Mouse (Mus musculus) layer of hippocampus, postnatal 14 days (tissue): ENCODE results near the gene Rnase2b. TPM values are rescaled to one million over a fixed set of nuclear protein-coding genes. Genes with fewer than 3 reads are reported as not detected.

Experiments used
- DNase-seq, 2 experiments: peaks; one replicate each; pipeline ENCODE4 v3.0.0; 2021 to 2022; ENCODE audit warnings: low spot score in 2 of 2, mixed read lengths in 1 of 2
- long read RNA-seq, 2 experiments: library from polyadenylated mRNA; stranded (forward); transcript quantifications; one replicate each; pipeline ENCODE4 v2.0.0; 2021
- total RNA-seq, 2 experiments: library from RNA; stranded (reverse); gene quantifications; 2 replicates each; pipeline ENCODE4 v1.2.3; 2021

The Rnase2b gene
- not detected for total RNA-seq
- long read RNA-seq, experiment 1: 0 reads
- long read RNA-seq, experiment 2: 0 reads

GRCm38 (mm10) chr14:51161976-51162375 lies at the start of gene Rnase2b:
Rnase2b (plus strand) TSS chr14:51162260.
- DNase-seq: peak in 1 of 2 experiments; percentile 67

- no peak for DNase-seq
Observed at GRCm38 (mm10) chr14:51113476-51113875, 48.6 kb upstream of the Rnase2b start.

GRCm38 (mm10) chr14:51113916-51114560 lies 48.0 kb upstream of the Rnase2b start, which contains the start of gene Eddm3b:
Eddm3b (plus strand) TSS chr14:51114426.
- no peak for DNase-seq

- DNase-seq: no peak
Observed at GRCm38 (mm10) chr14:51125684-51126083, 36.4 kb upstream of the Rnase2b start.

GRCm38 (mm10) chr14:51127648-51128258 lies 34.3 kb upstream of the Rnase2b start:
- no peak for DNase-seq

- no peak for DNase-seq
Observed at GRCm38 (mm10) chr14:51128775-51129623, 33.1 kb upstream of the Rnase2b start.

GRCm38 (mm10) chr14:51129624-51129975 lies 32.5 kb upstream of the Rnase2b start:
- no peak for DNase-seq

- DNase-seq: no peak
Observed at GRCm38 (mm10) chr14:51130315-51130940, 31.6 kb upstream of the Rnase2b start.

GRCm38 (mm10) chr14:51131086-51131815 lies 30.8 kb upstream of the Rnase2b start:
- no peak for DNase-seq

GRCm38 (mm10) chr14:51132372-51132771 lies 29.7 kb upstream of the Rnase2b start:
- no peak for DNase-seq

GRCm38 (mm10) chr14:51140342-51140741 lies 21.7 kb upstream of the Rnase2b start:
- DNase-seq: no peak

- DNase-seq: no peak
Observed at GRCm38 (mm10) chr14:51142119-51142518, 19.9 kb upstream of the Rnase2b start.

- no peak for DNase-seq
Observed at GRCm38 (mm10) chr14:51142568-51142967, 19.5 kb upstream of the Rnase2b start.

GRCm38 (mm10) chr14:51143287-51143686 lies 18.8 kb upstream of the Rnase2b start:
- DNase-seq: peak; percentile 28 to 40

- DNase-seq: no peak
Observed at GRCm38 (mm10) chr14:51143937-51144336, 18.1 kb upstream of the Rnase2b start.

- DNase-seq: no peak
Observed at GRCm38 (mm10) chr14:51144451-51144850, 17.6 kb upstream of the Rnase2b start.

- DNase-seq: no peak
Observed at GRCm38 (mm10) chr14:51145521-51145920, 16.5 kb upstream of the Rnase2b start.

GRCm38 (mm10) chr14:51146685-51147084 lies 15.4 kb upstream of the Rnase2b start, which contains the start of gene Rnase1:
Rnase1 (minus strand) TSS chr14:51146785.
- DNase-seq: no peak

GRCm38 (mm10) chr14:51148006-51148405 lies 14.1 kb upstream of the Rnase2b start:
- DNase-seq: no peak

GRCm38 (mm10) chr14:51149164-51149563 lies 12.9 kb upstream of the Rnase2b start:
- no peak for DNase-seq
